Mouse (Mus musculus) retina, postnatal 7 days (tissue): ENCODE measurements around the gene Itgad.

ENCODE experiments used
- DNase-seq: peaks from one replicate; pipeline ENCODE4 v3.0.0-alpha.2; 2012; ENCODE audit warnings: low read depth, low spot score

Itgad gene

DNA sequence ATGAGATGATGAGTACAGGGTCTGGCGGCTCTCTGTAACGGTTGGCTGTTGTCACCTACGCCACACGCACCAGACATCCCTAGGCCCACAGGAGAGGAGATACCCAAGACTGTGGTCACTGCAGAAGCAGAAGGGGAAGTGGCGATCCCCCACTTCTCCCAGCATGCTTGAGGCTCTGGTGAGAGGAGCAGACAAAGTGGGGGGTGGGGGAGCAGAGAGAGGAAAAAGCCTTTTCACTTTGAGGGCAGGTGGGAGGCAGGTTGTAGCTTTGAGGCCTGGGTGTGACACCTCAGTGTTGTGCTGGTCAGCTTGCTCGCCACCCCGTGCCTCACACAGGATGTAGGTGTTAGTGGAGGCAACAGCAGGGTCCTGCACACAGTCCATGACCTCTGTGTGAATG, 25.9 kb downstream of the Itgad start:
- no peak for DNase-seq

DNA sequence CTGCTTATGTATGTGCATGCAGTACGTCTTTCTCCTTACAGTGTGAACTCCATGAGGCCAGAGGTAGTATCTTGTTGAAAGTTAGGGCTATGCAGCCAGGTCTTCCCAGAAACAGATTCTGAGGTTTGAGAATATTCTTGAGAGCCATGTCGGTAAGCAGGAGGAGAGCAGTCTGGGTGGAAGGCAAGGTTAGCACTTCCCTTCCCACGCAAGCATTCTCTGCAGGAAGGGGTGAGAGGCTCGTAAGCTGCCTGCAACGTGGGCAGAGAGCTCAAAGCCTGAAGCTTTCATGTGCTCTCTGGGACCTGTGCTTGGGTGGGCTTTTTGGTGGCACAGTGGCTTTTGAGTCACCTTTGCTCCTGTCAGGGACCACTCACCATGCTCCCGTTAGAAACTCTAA, 26.4 kb downstream of the Itgad start:
- DNase-seq: no peak

DNA sequence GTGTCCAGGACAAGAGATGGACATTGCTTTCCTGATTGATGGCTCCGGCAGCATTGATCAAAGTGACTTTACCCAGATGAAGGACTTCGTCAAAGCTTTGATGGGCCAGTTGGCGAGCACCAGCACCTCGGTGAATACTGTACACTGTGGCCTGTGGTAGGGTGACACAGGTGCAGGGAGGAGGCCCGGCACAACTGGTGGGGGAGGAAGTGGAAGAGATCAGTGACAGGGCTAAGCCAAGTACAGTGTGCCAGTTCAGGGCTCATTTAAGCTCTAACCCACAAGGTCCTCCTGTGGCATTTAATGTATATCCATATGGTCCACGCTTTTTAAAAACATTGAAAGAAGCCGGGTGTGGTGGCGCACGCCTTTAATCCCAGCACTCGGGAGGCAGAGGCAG, 27.5 kb downstream of the Itgad start:
- DNase-seq: no peak

DNA sequence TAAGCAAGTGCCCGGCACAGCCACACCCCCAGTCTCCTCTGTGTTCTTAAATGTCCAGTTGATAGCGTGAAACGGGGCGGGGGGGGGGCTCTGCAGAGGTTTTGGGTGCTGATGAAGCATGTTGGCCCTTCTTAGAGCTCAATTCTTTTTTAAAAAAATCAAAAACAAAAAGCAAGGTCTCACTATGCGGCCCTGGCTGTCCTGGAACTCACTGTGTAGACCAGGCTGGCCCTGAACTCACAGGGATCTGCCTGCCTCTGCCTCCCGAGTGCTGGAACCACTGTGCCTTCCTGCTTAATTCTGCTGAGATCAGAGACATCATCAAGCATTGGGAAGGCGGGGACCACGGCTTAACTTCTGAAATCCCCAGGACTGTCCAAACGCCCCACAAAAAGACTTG, 47.4 kb downstream of the Itgad start:
- DNase-seq: no peak

DNA sequence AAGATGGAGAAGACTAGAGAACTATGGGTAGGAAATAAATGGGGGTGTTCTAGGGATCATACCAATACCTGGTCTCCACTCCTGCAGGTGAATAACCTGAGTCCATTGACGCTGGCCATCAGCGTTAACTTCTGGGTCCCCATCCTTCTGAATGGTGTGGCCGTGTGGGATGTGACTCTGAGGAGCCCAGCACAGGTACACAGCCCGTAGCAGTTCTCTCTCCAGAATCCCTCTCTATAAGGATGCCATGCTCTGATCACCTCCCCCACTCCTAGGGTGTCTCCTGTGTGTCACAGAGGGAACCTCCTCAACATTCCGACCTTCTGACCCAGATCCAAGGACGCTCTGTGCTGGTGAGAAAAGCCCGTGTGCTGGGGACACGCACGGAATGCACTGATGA, 48.9 kb downstream of the Itgad start:
- DNase-seq: no peak

DNA sequence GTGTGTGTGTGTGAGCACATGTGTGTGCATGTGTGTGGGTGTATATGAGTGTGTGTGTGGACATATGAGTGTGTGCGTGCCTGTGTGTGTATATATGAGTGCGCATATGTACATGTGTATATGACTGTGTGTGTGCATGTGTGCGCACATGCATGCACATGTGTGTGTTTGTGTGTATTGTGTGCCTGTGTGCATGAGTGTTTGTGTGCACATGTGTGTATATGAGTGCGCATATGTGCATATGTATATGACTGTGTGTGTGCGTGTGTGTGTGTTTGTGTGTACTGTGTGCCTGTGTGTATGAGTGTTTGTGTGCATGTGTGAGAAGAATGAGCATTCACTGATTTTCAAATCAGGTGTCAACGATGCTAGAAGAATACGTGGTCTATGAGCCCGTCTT, 50.0 kb downstream of the Itgad start:
- DNase-seq: no peak

DNA sequence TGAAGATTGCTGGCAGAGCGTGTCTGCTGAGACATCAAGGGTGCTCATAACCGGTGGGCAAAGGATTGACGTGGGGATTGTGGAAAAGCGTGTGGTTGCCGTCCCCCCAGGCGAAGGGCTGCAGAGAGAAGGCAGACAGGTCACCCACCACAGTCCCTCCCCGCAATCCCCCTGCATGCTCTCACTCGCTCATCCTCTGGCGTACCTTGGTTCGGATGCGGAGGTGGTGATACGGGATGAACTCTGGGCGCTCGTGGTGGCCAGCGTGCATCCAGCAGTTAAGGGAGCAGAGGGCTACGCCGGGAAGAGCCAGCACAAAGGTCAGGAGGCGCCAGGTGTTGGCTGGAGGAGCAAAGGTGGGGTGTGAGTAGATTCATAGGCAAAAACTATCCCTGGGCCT, 51.5 kb downstream of the Itgad start:
- no peak for DNase-seq

DNA sequence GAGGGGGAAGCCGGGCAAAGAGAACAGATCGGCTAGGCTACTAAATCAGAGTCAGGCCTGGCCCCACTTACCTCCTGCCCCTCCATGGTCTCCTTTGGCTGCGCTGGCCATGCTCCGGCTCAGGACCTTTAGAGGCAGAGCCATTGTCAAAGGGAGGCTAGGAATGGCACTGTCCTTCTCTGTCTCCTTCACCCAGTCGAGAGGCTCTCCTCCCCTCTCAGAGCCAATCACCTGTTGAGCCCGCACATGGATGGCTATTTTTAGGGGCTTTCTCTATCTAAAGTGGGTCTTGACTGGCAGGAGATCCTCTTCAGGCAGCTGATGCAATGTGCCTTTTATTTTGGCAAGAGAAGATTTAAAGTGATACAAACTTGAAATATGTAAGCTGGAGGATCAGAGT, 52.0 kb downstream of the Itgad start, which contains the start of gene Cox6a2:
Cox6a2 (minus strand) TSS at position 236 of the 400 bp plus-strand sequence.
- DNase-seq: no peak

DNA sequence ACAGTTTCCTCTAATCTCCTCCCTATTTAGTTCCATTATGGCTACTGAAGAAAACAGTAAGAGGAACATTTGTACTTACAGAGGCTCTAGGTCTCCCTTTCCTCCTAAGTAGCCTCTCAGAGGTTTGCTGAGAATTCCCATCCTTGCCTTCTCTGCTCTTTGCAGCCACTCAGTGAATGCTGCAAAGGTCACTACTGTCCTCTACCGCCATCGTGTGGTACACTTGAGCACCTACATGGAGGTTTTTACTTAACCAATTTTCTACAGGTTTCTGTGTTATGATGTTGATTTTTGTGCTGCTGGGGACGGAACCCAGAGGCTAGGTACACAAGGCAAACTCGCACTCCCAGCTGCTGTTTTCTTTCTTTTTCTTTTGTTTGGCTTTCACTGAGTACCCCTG, 54.0 kb downstream of the Itgad start:
- peak; percentile 59 for DNase-seq

DNA sequence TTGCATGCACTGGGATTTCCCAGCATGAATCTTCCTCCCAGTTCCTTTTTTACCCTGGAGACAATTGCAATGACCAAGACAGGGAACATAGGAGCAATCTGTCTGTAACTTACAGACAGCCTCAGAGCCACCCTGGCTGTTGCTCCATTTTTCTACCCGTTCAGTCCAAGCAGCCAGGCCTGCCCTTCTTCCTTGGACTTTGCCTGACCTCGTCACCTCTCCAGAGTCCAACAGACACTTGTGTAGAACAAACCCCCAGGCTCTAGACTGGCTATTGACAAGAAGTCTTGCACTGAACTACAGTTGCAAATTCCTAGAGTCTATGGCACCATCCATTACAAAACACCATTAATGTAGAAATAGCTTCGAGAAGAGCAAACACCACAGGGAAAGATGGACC, 55.6 kb downstream of the Itgad start:
- no peak for DNase-seq

DNA sequence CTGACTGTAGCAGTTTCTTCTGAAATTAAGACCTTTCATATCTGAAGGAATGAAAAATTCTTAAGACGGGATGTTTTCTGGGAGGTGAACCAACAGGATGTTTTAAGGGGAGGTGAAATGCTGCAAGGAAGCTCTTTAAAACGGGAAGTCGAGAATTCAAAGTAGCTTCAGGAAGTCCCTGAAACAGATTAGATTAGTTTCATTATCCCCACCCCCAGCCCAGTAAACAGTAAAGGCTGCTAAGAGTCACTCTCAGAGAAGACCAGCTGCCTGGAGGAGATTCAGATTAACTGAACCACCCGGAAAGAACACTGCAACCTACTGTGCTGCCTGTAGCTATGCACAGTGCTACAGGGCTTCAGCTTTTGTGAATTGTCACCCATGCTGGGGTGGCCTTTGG, 65.8 kb downstream of the Itgad start:
- no peak for DNase-seq

DNA sequence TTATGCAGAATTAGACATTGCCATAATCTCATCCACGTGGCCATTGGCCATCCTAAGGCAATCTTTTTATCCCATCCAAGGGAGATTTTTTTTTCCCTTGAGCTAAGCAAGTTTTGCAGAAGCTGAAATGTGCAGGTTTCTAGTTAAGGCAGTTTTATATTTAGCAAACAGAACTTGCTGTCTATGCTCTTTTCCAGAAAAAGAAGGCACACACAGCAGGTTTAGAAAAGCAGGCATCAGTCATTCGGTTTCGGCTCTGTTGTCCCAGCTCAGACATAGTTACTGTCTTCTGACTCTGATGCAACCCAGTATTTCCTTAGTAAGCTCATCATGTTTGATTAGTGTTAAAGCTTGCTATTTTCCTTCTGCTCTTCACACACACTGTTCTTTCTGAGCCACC, 66.8 kb downstream of the Itgad start:
- DNase-seq: no peak

DNA sequence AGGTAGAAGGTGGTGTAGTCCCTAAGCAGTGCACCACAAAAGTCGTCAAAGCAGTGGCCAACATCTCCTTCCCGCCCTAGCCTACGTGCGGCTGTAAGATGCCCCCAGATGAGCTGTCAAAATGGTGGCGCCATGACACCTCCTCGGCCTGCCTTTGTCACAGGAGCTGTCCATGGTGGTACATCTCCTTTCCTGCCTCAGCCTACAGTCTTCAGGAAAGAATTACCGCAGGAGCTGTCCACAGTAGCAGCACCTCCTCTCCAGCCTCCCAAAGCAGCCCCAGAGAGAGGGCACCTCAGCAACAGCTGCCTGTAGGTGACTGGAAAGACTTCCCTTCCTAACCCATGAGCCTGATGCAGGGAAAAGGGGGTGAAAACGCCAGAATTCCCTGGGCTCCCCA, 77.6 kb downstream of the Itgad start:
- no peak for DNase-seq

DNA sequence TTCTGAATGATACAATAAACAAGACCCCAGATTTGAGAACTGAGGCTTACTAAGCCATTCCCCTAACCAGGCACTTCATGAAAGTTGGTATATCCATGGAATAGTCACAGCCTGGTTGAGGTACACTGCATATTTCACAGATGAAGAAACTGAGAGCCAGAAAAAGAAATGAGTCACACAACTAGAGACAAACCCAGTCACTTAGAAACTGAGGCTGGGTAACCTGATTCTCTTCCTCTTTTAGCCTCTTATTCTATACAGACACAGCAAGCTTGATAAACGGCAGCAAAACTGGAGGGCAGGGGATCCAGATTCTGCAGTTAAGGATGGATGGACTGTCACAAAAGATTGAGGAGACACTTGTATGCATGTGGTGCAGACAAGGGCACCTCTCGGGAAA, 80.6 kb downstream of the Itgad start:
- no peak for DNase-seq

DNA sequence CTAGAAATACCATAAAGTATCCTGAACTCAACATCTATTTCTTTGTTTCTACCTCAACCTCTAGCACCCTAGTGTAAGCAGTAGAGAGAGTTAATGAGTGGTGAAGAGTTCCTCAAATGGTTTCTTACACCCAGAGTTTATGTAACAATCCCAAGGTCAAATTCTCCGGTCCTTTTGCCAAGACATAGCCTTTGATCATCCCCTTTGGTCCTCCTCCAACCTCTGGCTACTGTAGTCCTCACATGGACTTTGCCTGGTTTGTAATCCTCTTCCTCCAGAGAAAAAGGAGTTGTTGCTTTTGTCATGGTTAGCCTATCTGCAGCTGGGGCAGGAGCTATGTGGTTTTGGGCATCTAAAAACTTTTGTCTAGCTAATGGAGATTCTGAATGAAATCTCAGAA, 81.3 kb downstream of the Itgad start:
- DNase-seq: no peak

DNA sequence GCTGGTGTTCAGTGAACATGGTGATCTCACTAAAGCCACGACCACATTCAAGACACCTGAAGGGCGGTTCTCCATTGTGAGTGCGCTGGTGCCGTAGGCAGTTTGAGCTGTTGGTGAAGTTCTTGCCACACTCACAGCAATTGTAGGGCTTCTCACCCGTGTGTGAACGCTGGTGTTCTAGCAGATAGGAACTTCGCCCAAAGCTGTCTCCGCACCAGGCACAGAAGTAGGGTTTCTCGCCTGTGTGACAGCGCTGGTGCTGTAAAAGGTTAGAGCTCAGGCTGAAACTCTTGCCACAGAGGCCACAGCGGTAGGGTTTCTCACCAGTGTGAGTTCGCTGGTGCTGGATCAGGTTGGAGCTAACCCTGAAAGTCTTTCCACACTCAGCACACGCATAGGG, 82.2 kb downstream of the Itgad start:
- DNase-seq: no peak

DNA sequence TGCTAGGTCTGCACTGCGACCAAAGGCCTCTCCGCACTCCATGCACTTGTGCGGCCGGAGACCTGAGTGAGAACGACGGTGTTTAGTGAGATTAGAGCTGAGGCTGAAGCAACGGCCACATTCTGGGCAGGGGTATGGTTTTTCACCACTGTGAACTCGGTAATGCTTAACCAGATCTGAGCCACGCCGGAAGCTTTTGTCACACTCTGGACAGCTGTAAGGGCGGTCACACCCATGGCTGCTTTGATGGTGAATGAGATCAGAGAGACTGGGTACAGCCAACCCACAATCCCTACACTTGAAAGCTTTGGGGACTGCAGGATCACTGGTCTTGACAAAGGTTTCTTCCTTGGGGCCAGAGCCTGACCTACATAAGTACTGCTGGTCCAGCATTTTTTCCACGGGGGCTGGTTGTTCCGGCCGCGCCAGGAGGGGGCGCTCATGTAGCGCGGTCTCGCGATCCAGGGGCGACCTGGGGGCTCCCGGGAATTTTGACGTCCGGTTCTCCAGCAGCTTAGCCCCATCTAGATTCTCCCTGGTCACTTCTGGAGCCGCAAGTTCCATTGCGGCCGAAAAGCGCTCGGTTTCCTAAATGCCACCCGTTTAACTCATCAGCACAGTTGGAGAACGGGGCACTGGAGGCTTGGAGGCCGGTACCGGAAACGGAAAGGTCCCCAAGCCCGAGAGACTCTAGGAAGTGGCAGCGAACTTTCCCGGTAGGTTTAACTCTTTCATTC, 82.8 kb downstream of the Itgad start, which contains the start of gene Armc5:
Armc5 (plus strand) TSS at position 487 of the 737 bp plus-strand sequence.
- DNase-seq: peak; percentile 70

DNA sequence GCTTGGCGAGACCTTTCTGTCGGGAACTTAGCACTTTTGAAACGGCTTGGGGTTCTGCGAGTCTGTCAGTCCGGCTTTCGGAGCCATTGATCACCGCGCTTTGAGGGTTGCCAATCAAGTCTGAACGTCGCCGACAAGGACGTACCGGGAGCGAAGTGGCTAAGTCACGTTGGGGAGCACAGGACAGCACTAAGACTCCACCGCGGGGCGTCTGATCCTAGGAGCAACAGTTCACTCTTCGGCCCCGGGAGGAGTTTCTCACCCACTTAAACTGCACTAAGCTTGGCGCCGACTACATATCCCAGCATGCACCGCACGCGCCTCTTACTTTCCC, 83.4 kb downstream of the Itgad start:
- no peak for DNase-seq

DNA sequence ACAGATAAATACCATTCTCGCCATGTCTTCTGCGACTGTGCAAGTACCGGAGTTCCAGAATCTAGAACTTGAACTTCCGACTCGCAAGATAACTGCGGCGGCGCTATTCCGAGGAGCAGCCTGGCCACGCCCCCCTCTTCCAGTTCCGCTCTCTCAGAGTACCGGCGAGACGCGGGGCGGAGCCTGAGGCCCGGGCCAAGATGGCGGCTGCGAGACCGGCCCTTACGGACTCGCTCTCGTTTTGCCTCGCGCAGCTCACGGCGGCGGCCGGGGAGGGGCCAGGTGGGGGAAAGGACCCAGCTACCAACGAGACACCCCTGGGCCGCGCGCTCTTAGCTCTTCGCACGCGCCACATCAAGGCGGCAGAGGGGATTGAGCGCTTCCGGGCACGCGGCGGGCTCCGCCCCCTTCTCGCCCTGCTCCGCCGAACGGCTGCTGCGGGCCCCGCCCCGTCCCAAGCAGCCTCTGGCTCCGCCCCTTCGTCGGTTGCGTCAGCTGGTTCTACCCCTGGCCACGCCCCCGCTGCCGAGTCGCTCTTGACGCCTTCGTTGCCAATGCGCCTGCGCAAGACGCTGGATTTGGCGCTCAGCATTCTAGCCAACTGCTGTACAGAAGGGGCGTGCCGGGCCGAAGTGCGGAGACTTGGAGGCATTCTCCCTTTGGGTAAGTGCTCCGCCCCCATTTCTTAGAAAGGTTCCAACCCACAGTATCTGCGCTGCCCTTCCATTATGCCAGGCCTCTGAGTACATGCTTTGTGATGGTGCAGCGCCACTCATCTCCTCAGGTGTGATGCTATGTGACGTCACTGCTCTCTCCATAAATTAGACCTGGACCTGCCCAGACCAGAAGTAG, 84.0 kb downstream of the Itgad start, which contains the start of gene 9130023H24Rik:
9130023H24Rik (minus strand) TSS at position 105 of the 852 bp plus-strand sequence.
- DNase-seq: peak; percentile 99

DNA sequence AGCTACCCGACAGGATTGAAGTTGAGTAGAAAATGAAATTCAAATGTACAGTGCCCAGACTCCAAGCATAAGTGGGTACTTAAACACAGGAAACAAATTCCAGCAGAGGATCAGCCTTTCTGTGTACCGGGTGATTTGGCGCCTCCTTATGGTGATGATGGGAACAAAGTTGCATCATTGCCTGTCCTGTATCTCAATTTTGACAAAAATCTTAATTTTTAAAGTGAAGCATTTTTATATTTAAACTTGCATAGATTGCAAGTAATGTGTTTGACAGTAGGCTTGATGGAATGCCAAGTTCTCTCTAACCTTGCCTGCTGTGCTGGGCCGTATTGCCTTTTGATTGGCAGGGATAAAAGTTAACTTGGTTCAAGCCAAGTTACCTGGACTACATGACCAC, 84.8 kb downstream of the Itgad start:
- no peak for DNase-seq

DNA sequence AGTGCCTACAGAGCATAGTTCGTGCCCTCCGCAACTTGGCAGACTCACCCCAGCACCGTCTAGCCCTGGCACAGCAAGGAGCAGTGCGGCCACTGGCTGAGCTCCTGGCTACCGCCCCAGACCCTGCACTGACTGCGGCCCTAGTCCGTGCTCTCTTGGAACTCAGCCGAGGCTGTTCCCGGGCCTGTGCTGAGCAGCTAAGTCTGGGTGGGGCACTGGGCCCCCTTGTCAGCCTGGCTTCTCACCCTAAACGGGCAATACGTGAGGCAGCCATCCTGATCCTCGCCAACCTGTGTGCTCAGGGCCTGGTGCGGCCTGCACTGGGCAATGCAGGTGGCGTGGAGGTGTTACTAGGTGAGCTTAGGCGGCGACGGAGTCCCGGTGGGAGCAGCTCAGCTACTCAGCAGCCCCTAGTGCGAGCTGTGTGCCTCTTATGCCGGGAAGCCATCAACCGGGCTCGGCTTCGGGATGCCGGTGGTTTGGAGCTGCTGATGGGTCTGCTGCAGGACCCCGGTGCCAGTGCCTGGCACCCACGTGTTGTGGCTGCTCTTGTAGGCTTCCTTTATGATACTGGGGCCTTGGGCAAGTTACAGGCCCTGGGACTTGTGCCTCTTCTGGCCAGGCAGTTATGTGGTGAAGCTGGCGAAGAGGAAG, 86.1 kb downstream of the Itgad start:
- no peak for DNase-seq

DNA sequence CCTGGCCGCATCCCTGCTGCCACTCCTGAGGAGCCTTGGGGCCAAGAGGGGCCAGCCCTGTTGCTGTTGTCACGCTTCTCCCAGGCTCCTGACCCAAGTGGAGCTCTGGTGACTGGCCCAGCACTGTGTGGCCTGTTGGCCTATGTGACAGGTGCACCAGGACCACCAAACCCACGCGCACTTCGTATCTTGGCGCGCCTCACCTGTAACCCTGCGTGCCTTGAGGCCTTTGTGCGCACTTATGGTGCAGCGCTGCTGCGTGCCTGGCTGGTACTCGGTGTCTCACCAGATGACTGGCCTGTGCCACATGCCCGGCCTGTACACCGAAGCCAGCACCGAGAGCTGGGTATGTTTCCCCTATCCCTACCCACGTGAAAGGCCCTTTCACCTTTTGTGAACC, 88.2 kb downstream of the Itgad start:
- no peak for DNase-seq

DNA sequence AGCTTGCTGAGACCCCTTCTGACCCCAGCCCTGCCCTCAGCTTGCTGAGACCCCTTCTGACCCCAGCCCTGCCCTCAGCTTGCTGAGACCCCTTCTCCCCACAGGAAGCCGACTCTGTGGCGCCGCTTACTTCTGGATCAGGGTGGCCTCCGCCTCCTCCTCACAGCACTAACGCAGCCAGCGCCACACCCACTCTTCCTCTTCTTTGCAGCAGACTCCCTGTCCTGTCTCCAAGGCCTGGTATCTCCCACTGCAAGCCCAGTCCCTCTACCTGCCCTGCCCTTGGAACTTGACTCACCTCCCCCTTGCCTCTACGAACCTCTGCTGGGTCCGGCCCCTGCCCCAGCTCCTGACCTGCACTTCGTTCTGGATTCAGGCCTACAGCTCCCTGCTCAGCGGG, 89.7 kb downstream of the Itgad start:
- DNase-seq: no peak
